Mouse (Mus musculus): ENCODE data around the gene Rhbdd2. TPM values are rescaled to one million over a fixed set of nuclear protein-coding genes. Genes with fewer than 3 reads are reported as not detected.

Rhbdd2 gene
- polyA plus RNA-seq, 1 experiment from 2014 or later = 51.9 TPM

- Histone ChIP-seq H3K27me3 (no peaks in the 10 kb centered on the region), H3K36me3 (no peaks in the 10 kb centered on the region), H3K4me2 (no peak overlapping the region), H3K27ac (no peak overlapping the region), H3K4me1 (peaks cover 56% of the 10 kb centered on the region), H3K4me3 (replicated peaks) (no peak overlapping the region), H3K9ac (no peak overlapping the region), H3K9me3 (replicated peaks) (no peaks in the 10 kb centered on the region)
- no peak for ATAC-seq (replicated peaks; ENCODE audit: low FRiP score)
- WGBS = 61% methylated on average over 2 of the region's 2 CpGs
These were observed 38.5 kb downstream of the Rhbdd2 start for GRCm38 (mm10) chr5:135670881-135671280.

GRCm38 (mm10) chr5:135672509-135672908, 40.1 kb downstream of the Rhbdd2 start:
- Histone ChIP-seq H3K9ac (no peak overlapping the region), H3K27me3 (no peaks in the 10 kb centered on the region), H3K36me3 (no peaks in the 10 kb centered on the region), H3K4me1 (peaks cover 60% of the 10 kb centered on the region), H3K9me3 (replicated peaks) (no peaks in the 10 kb centered on the region), H3K27ac (0 out of 2 replicates have a peak overlapping the region, but pooled peaks have one; percentile 59), H3K4me3 (replicated peaks) (no peak overlapping the region), H3K4me2 (no peak overlapping the region)
- WGBS = 73% methylated on average over 4 of the region's 4 CpGs
- ATAC-seq (replicated peaks; ENCODE audit: low FRiP score) = no peak

- WGBS = 55% methylated on average over 5 of the region's 5 CpGs
- Histone ChIP-seq H3K4me3 (replicated peaks) (no peak overlapping the region), H3K9ac (no peak overlapping the region), H3K27ac (0 out of 2 replicates have a peak overlapping the region, but pooled peaks have one; percentile 59), H3K27me3 (no peaks in the 10 kb centered on the region), H3K4me2 (no peak overlapping the region), H3K9me3 (replicated peaks) (no peaks in the 10 kb centered on the region), H3K36me3 (no peaks in the 10 kb centered on the region), H3K4me1 (peaks cover 60% of the 10 kb centered on the region)
- no peak for ATAC-seq (replicated peaks; ENCODE audit: low FRiP score)
These were observed 40.6 kb downstream of the Rhbdd2 start for GRCm38 (mm10) chr5:135672980-135673379.

GRCm38 (mm10) chr5:135674349-135674775, 41.9 kb downstream of the Rhbdd2 start:
- Histone ChIP-seq H3K27me3 (no peaks in the 10 kb centered on the region), H3K9me3 (replicated peaks) (no peaks in the 10 kb centered on the region), H3K4me1 (peaks cover 60% of the 10 kb centered on the region), H3K9ac (no peak overlapping the region), H3K27ac (peak overlapping the region; percentile 80), H3K4me3 (replicated peaks) (no peak overlapping the region), H3K4me2 (peak overlapping the region; percentile 41; the same call in 1 of the 2 replicates), H3K36me3 (no peaks in the 10 kb centered on the region)
- WGBS = 19% methylated on average over 3 of the region's 3 CpGs
- peak; percentile 86 for ATAC-seq (replicated peaks; ENCODE audit: low FRiP score)

- WGBS = under 1% methylated on average over 11 of the region's 11 CpGs
- no peak overlapping the region for H3K9ac ChIP-seq
- peak overlapping the region; percentile 41 for H3K4me2 ChIP-seq
- H3K27ac ChIP-seq = peak overlapping the region; percentile 80
- H3K36me3 ChIP-seq = no peaks in the 10 kb centered on the region
- H3K4me3 ChIP-seq (replicated peaks) = no peak overlapping the region
- no peaks in the 10 kb centered on the region for H3K27me3 ChIP-seq
- H3K9me3 ChIP-seq (replicated peaks) = no peaks in the 10 kb centered on the region
- peaks cover 55% of the 10 kb centered on the region for H3K4me1 ChIP-seq
- ATAC-seq (replicated peaks; ENCODE audit: low FRiP score) = peak; percentile 65
These were observed 42.4 kb downstream of the Rhbdd2 start for GRCm38 (mm10) chr5:135674821-135675220.

- 59% methylated on average over 3 of the region's 3 CpGs for WGBS
- Histone ChIP-seq H3K4me1 (peaks cover 40% of the 10 kb centered on the region), H3K9ac (no peak overlapping the region), H3K9me3 (replicated peaks) (no peaks in the 10 kb centered on the region), H3K27me3 (no peaks in the 10 kb centered on the region), H3K27ac (no peak overlapping the region), H3K4me3 (replicated peaks) (no peak overlapping the region), H3K36me3 (no peaks in the 10 kb centered on the region), H3K4me2 (no peak overlapping the region)
- no peak for ATAC-seq (replicated peaks; ENCODE audit: low FRiP score)
These were observed 44.3 kb downstream of the Rhbdd2 start for GRCm38 (mm10) chr5:135676696-135677095.

- no peak overlapping the region for H3K27ac ChIP-seq
- 80% methylated on average over 2 of the region's 2 CpGs for WGBS
These were observed 44.8 kb downstream of the Rhbdd2 start for GRCm38 (mm10) chr5:135677251-135677650.

GRCm38 (mm10) chr5:135678481-135678880, 46.1 kb downstream of the Rhbdd2 start:
- Histone ChIP-seq H3K4me3 (replicated peaks) (no peak overlapping the region), H3K9me3 (replicated peaks) (no peaks in the 10 kb centered on the region), H3K27me3 (no peaks in the 10 kb centered on the region), H3K27ac (no peak overlapping the region), H3K4me2 (no peak overlapping the region), H3K4me1 (peaks cover 27% of the 10 kb centered on the region), H3K9ac (no peak overlapping the region), H3K36me3 (no peaks in the 10 kb centered on the region)
- ATAC-seq (replicated peaks; ENCODE audit: low FRiP score) = no peak
- WGBS = 93% methylated on average over 6 of the region's 6 CpGs

More at GRCm38 (mm10) chr5:135677251-135677650, 44.8 kb downstream of the Rhbdd2 start:
- no peaks in the 10 kb centered on the region for H3K9me3 ChIP-seq (replicated peaks)
- peaks cover 37% of the 10 kb centered on the region for H3K4me1 ChIP-seq
- no peak overlapping the region for H3K4me2 ChIP-seq
- no peaks in the 10 kb centered on the region for H3K27me3 ChIP-seq
- no peak overlapping the region for H3K9ac ChIP-seq
- ATAC-seq (replicated peaks; ENCODE audit: low FRiP score) = no peak
- H3K36me3 ChIP-seq = no peaks in the 10 kb centered on the region
- no peak overlapping the region for H3K4me3 ChIP-seq (replicated peaks)

- no peak for ATAC-seq (replicated peaks; ENCODE audit: low FRiP score)
- Histone ChIP-seq H3K27ac (no peak overlapping the region), H3K4me3 (replicated peaks) (no peak overlapping the region), H3K36me3 (no peaks in the 10 kb centered on the region), H3K4me2 (no peak overlapping the region), H3K9me3 (replicated peaks) (no peaks in the 10 kb centered on the region), H3K4me1 (0 out of 2 replicates have a peak, but pooled peaks cover 3% of the 10 kb centered on the region), H3K27me3 (no peaks in the 10 kb centered on the region), H3K9ac (no peak overlapping the region)
- 80% methylated on average over 6 of the region's 6 CpGs for WGBS
These were observed 48.6 kb downstream of the Rhbdd2 start for GRCm38 (mm10) chr5:135680967-135681545.

- no peaks in the 10 kb centered on the region for H3K9me3 ChIP-seq (replicated peaks)
- no peak overlapping the region for H3K27ac ChIP-seq
- H3K4me2 ChIP-seq = no peak overlapping the region
- WGBS = 91% methylated on average over 5 of the region's 5 CpGs
- 0 out of 2 replicates have a peak, but pooled peaks cover 1% of the 10 kb centered on the region for H3K4me1 ChIP-seq
- no peaks in the 10 kb centered on the region for H3K36me3 ChIP-seq
- no peaks in the 10 kb centered on the region for H3K27me3 ChIP-seq
- no peak overlapping the region for H3K9ac ChIP-seq
- no peak overlapping the region for H3K4me3 ChIP-seq (replicated peaks)
- ATAC-seq (replicated peaks; ENCODE audit: low FRiP score) = no peak
These were observed 49.6 kb downstream of the Rhbdd2 start for GRCm38 (mm10) chr5:135682009-135682408.

- no peak for ATAC-seq (replicated peaks; ENCODE audit: low FRiP score)
These were observed 50.6 kb downstream of the Rhbdd2 start for GRCm38 (mm10) chr5:135682942-135683570.

GRCm38 (mm10) chr5:135690401-135690800, 58.0 kb downstream of the Rhbdd2 start:
- Histone ChIP-seq H3K4me1 (peaks cover 29% of the 10 kb centered on the region), H3K9me3 (replicated peaks) (no peaks in the 10 kb centered on the region), H3K4me3 (replicated peaks) (peak overlapping the region; percentile 68), H3K27me3 (no peaks in the 10 kb centered on the region), H3K27ac (no peak overlapping the region), H3K9ac (no peak overlapping the region), H3K36me3 (no peaks in the 10 kb centered on the region), H3K4me2 (peak overlapping the region; percentile 95)
- WGBS = 72% methylated on average over 5 of the region's 5 CpGs
- no peak for ATAC-seq (replicated peaks; ENCODE audit: low FRiP score)

More at GRCm38 (mm10) chr5:135682942-135683570, 50.6 kb downstream of the Rhbdd2 start:
- Histone ChIP-seq H3K4me2 (no peak overlapping the region), H3K4me1 (peaks cover 3% of the 10 kb centered on the region; the same call in 1 of the 2 replicates), H3K9me3 (replicated peaks) (no peaks in the 10 kb centered on the region), H3K27ac (no peak overlapping the region), H3K4me3 (replicated peaks) (no peak overlapping the region), H3K27me3 (no peaks in the 10 kb centered on the region), H3K9ac (no peak overlapping the region), H3K36me3 (no peaks in the 10 kb centered on the region)
- WGBS = 68% methylated on average over 12 of the region's 12 CpGs
